ENCODE assay signal across 12 mouse cellular contexts in genomic region chr11:102010140-102010539, GRCm38 (mm10). TPM values are rescaled to one million over a fixed set of nuclear protein-coding genes. Genes with fewer than 3 reads are reported as not detected.
DNase-seq lines count a peak whose midpoint lies in the region; ATAC-seq lines count a peak whose summit lies in the region.
"Had no signal": no experiment of that assay in that cellular context is flagged by ENCODE, and none has a peak within 500 bp of the region (broad histone marks: within the 10 kb centered on the region; RNA-seq: fewer than 3 reads in every experiment).

No protein-coding gene starts in this region.

- H3K27me3 ChIP-seq in embryonic facial prominence, embryonic 10.5 days (replicated peaks; ENCODE audit: low read depth, poor library complexity, severe bottlenecking) = no peaks in the 10 kb centered on the region
- H3K27me3 ChIP-seq in neural tube, embryonic 15.5 days (replicated peaks) = no peaks in the 10 kb centered on the region
- H3K27me3 ChIP-seq in kidney, embryonic 14.5 days (ENCODE audit: control insufficient read depth, insufficient read depth, low read length) = no peaks in the 10 kb centered on the region
- H3K27me3 ChIP-seq: lung, embryonic 15.5 days had no signal

- H3K36me3 ChIP-seq in embryonic facial prominence, embryonic 10.5 days (replicated peaks) = peaks cover 72% of the 10 kb centered on the region
- H3K36me3 ChIP-seq in neural tube, embryonic 15.5 days = peaks cover 56% of the 10 kb centered on the region
- peaks cover 13% of the 10 kb centered on the region; the same call in 1 of the 2 replicates for H3K36me3 ChIP-seq in kidney, embryonic 14.5 days (ENCODE audit: control insufficient read depth, insufficient read depth, low read length)
- H3K36me3 ChIP-seq: lung, embryonic 15.5 days had no signal

- peak; percentile 70; the same call in 1 of the 2 replicates for ATAC-seq in neural tube, embryonic 15.5 days (ENCODE audit: low FRiP score)
- no peak for ATAC-seq in kidney, embryonic 14.5 days (ENCODE audit: low FRiP score, low TSS enrichment)
- ATAC-seq: intestine, postnatal 0 days had no signal

- DNase-seq in layer of hippocampus, adult 18-20 months (ENCODE audit: low spot score in 2 of 2) = peak; percentile 39 to 64
- no peak for DNase-seq in layer of hippocampus, adult 9-10 months (ENCODE audit: low spot score)
- no peak for DNase-seq in embryonic facial prominence, embryonic 10.5 days (ENCODE audit: low spot score)
- DNase-seq in layer of hippocampus, adult 8-10 months (ENCODE audit: low spot score in 2 of 2) = peak; percentile 56 to 60
- no peak for DNase-seq in testis, postnatal 14 days (ENCODE audit: low spot score)
- DNase-seq in urinary bladder, adult 18-20 months (ENCODE audit: low spot score in 2 of 2) = no peak
- DNase-seq: thymus, postnatal 25 days had no signal

- no peaks in the 10 kb centered on the region for H3K9me3 ChIP-seq in embryonic facial prominence, embryonic 10.5 days
- no peaks in the 10 kb centered on the region for H3K9me3 ChIP-seq in neural tube, embryonic 15.5 days (replicated peaks)
- no peaks in the 10 kb centered on the region for H3K9me3 ChIP-seq in kidney, embryonic 14.5 days (ENCODE audit: control insufficient read depth, low read length)
- H3K9me3 ChIP-seq: lung, embryonic 15.5 days had no signal

- whole genome bisulfite sequencing in embryonic facial prominence, embryonic 10.5 days = 76% methylated on average over 13 of the region's 13 CpGs
- WGBS in neural tube, embryonic 15.5 days = 31% methylated on average over 13 of the region's 13 CpGs
- 50% methylated on average over 13 of the region's 13 CpGs for WGBS in kidney, embryonic 14.5 days

- peaks cover 17% of the 10 kb centered on the region for H3K4me1 ChIP-seq in embryonic facial prominence, embryonic 10.5 days
- peaks cover 14% of the 10 kb centered on the region for H3K4me1 ChIP-seq in neural tube, embryonic 15.5 days
- H3K4me1 ChIP-seq in kidney, embryonic 14.5 days (ENCODE audit: control insufficient read depth, insufficient read depth, low read length) = no peaks in the 10 kb centered on the region

- no peak overlapping the region for H3K4me3 ChIP-seq in embryonic facial prominence, embryonic 10.5 days
- H3K4me3 ChIP-seq in neural tube, embryonic 15.5 days (replicated peaks) = no peak overlapping the region
- no peak overlapping the region for H3K4me3 ChIP-seq in kidney, embryonic 14.5 days (ENCODE audit: low read length)
- H3K4me3 ChIP-seq: lung, embryonic 15.5 days had no signal

- H3K9ac ChIP-seq in neural tube, embryonic 15.5 days (replicated peaks) = 0 out of 2 replicates have a peak overlapping the region, but pooled peaks have one; percentile 11
- H3K9ac ChIP-seq in kidney, embryonic 14.5 days (ENCODE audit: low read depth, low read length) = no peak overlapping the region
- H3K9ac ChIP-seq: lung, embryonic 15.5 days had no signal

- no peak overlapping the region for H3K4me2 ChIP-seq in neural tube, embryonic 15.5 days
- H3K4me2 ChIP-seq in kidney, embryonic 14.5 days (replicated peaks; ENCODE audit: low read depth, low read length) = no peak overlapping the region
- H3K4me2 ChIP-seq: lung, embryonic 15.5 days had no signal

- H3K27ac ChIP-seq in embryonic facial prominence, embryonic 10.5 days (replicated peaks) = 0 out of 2 replicates have a peak overlapping the region, but pooled peaks have one; percentile 32
- peak overlapping the region; percentile 39 for H3K27ac ChIP-seq in neural tube, embryonic 15.5 days (replicated peaks)
- H3K27ac ChIP-seq in kidney, embryonic 14.5 days (ENCODE audit: low read depth, low read length) = no peak overlapping the region
- H3K27ac ChIP-seq: lung, embryonic 15.5 days had no signal

RNA-seq across cellular contexts. Expression of gene Mpp3, which starts 18.1 kb away (rescaled TPM):
- total RNA-seq in layer of hippocampus, adult 18-20 months (2021) = 10 to 100 TPM; 85.5 to 88.9 TPM
- 8.2 and 10.3 TPM in 2 replicates for polyA plus RNA-seq in embryonic facial prominence, embryonic 10.5 days (2016; fragmentation: Nextera tagmentation; extraction: Ambion mirVana)
- 100 to 1,000 TPM in 1 of 4 experiments, 10 to 100 TPM in 3; 88.8 to 102 (median 95.8) TPM for total RNA-seq in layer of hippocampus, adult 8-10 months (2022)
- 49.6 and 56.6 TPM in 2 replicates for polyA plus RNA-seq in neural tube, embryonic 15.5 days (2015; fragmentation: Nextera tagmentation; extraction: Ambion mirVana)
- 5.1 and 8.4 TPM in 2 replicates for polyA plus RNA-seq in kidney, embryonic 14.5 days (2014; fragmentation: Nextera tagmentation; extraction: Ambion mirVana)

RNA-seq across cellular contexts. Expression of gene Dusp3, which starts 23.3 kb away (rescaled TPM):
- total RNA-seq in layer of hippocampus, adult 18-20 months (2021) = 100 to 1,000 TPM; 158 TPM
- polyA plus RNA-seq in embryonic facial prominence, embryonic 10.5 days (2016; fragmentation: Nextera tagmentation; extraction: Ambion mirVana) = 11.0 and 11.7 TPM in 2 replicates
- 100 to 1,000 TPM; 151 to 190 (median 164) TPM for total RNA-seq in layer of hippocampus, adult 8-10 months (2022)
- polyA plus RNA-seq in neural tube, embryonic 15.5 days (2015; fragmentation: Nextera tagmentation; extraction: Ambion mirVana) = 26.4 and 28.9 TPM in 2 replicates
- polyA plus RNA-seq in kidney, embryonic 14.5 days (2014; fragmentation: Nextera tagmentation; extraction: Ambion mirVana) = 23.3 and 25.3 TPM in 2 replicates

RNA-seq across cellular contexts. Expression of gene Cfap97d1, which starts 26.1 kb away (rescaled TPM):
- not detected for total RNA-seq in layer of hippocampus, adult 18-20 months (2021)
- not detected in 2 replicates for polyA plus RNA-seq in embryonic facial prominence, embryonic 10.5 days (2016; fragmentation: Nextera tagmentation; extraction: Ambion mirVana)
- total RNA-seq in layer of hippocampus, adult 8-10 months (2022) = not detected
- not detected in 2 replicates for polyA plus RNA-seq in neural tube, embryonic 15.5 days (2015; fragmentation: Nextera tagmentation; extraction: Ambion mirVana)
- not detected in 2 replicates for polyA plus RNA-seq in kidney, embryonic 14.5 days (2014; fragmentation: Nextera tagmentation; extraction: Ambion mirVana)
- total RNA-seq: CH12.LX had no signal
- polyA plus RNA-seq: intestine, postnatal 0 days; lung, embryonic 15.5 days had no signal

RNA-seq across cellular contexts. Expression of gene Cd300lg, which starts 31.2 kb away (rescaled TPM):
- total RNA-seq in layer of hippocampus, adult 18-20 months (2021) = not detected
- polyA plus RNA-seq in embryonic facial prominence, embryonic 10.5 days (2016; fragmentation: Nextera tagmentation; extraction: Ambion mirVana) = 0.28 and 0.51 TPM in 2 replicates
- total RNA-seq in layer of hippocampus, adult 8-10 months (2022) = not detected
- polyA plus RNA-seq in neural tube, embryonic 15.5 days (2015; fragmentation: Nextera tagmentation; extraction: Ambion mirVana) = 0.64 and 0.88 TPM in 2 replicates
- polyA plus RNA-seq in kidney, embryonic 14.5 days (2014; fragmentation: Nextera tagmentation; extraction: Ambion mirVana) = 0.38 and 0.43 TPM in 2 replicates
- total RNA-seq: CH12.LX had no signal

RNA-seq across cellular contexts. Expression of gene Sost, which starts 43.3 kb away (rescaled TPM):
- under 1 TPM in 1 of 2 experiments, not detected in 1; 0.15 TPM for total RNA-seq in layer of hippocampus, adult 18-20 months (2021)
- polyA plus RNA-seq in embryonic facial prominence, embryonic 10.5 days (2016; fragmentation: Nextera tagmentation; extraction: Ambion mirVana) = 0.20 and 0.30 TPM in 2 replicates
- total RNA-seq in layer of hippocampus, adult 8-10 months (2022) = under 1 TPM in 1 of 4 experiments, not detected in 3; 0.22 TPM
- polyA plus RNA-seq in neural tube, embryonic 15.5 days (2015; fragmentation: Nextera tagmentation; extraction: Ambion mirVana) = 0.23 TPM in 1 of 2 replicates, not detected in the other
- polyA plus RNA-seq in kidney, embryonic 14.5 days (2014; fragmentation: Nextera tagmentation; extraction: Ambion mirVana) = 0.09 and 0.73 TPM in 2 replicates
- total RNA-seq: CH12.LX had no signal
- polyA plus RNA-seq: intestine, postnatal 0 days had no signal

Comparison
In these comparisons a context has a peak if more than half of its experiments do, and no peak if none do; other contexts are left out.
1. DNase-seq: peak in layer of hippocampus, adult 18-20 months (2 of 2) and layer of hippocampus, adult 8-10 months (2 of 2); none in layer of hippocampus, adult 9-10 months (single experiment), embryonic facial prominence, embryonic 10.5 days (single experiment), testis, postnatal 14 days (single experiment) and urinary bladder, adult 18-20 months (0 of 2).